Mouse (Mus musculus): ENCODE measurements at regions not wholly inside any gene's neighbourhood (a gene's known extent, or its start where the extent isn't known, plus 50 kb on each side); places are given as distances from the start of the nearest gene placed in this dataset.

DNA sequence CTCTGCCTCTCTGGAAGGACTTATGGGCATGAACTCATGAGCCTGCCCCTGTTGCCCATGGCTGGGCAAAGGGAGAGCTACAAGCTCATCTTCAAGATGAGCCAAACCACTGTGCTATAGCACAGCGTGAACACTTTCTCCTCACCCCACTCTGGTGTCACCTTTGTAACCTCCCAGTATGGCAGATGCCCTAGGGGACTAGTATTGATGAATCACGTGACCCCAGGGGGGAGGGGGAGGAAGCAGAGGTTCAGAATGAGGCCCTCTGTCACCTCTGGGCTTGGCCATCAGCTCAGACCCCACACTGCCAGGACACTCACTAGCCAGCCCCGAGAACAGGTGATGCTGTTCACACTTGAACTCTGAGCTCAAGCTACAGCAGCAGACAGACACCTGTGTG lies 421.9 kb downstream of the Ptpru start:
- TF ChIP-seq POLR2A (IDR thresholded peaks at IDR 0.05; ENCODE audit: borderline replicate concordance, low read depth, low read length) (no peak), CTCF (IDR thresholded peaks at IDR 0.05; ENCODE audit: low read depth, low read length) (no peak)

Data from bone marrow macrophage, adult 2 months (primary cell).